Mouse (Mus musculus) spleen, adult 2 months (tissue): ENCODE measurements around the gene Slfn14. TPM values are rescaled to one million over a fixed set of nuclear protein-coding genes. Genes with fewer than 3 reads are reported as not detected.
A peak's percentile ranks its signal among the peaks of the same experiment; 100 is the strongest.
"Not testable (repeated sequence)": the region's sequence is repeated elsewhere in the genome, so short reads cannot be mapped to it uniquely, and the experiment has no call there.

Source experiments
- DNase-seq, 2 experiments: peaks; one replicate each; pipeline versions ENCODE4 v3.0.0 to v3.0.0-alpha.2; 2012 to 2021; ENCODE audit warnings: low spot score in 2 of 2, low read depth in 1 of 2
- H3K27ac ChIP-seq: fragments of 200-500 bp; 2 replicates; pipeline ENCODE4 v1.5.1; 2012; ENCODE audit warnings: low read length, inconsistent platforms; ENCODE audit not compliant: insufficient read depth
- H3K27me3 ChIP-seq: fragments of 200-500 bp; 2 replicates; pipeline ENCODE4 v1.6.1; 2012; ENCODE audit warnings: mild to moderate bottlenecking, moderate library complexity, low read length, inconsistent platforms; ENCODE audit not compliant: control insufficient read depth, insufficient read depth
- H3K36me3 ChIP-seq: fragments of 200-500 bp; 2 replicates; pipeline ENCODE4 v1.6.1; 2012; ENCODE audit warnings: mild to moderate bottlenecking, low read length, inconsistent platforms; ENCODE audit not compliant: control insufficient read depth, insufficient read depth
- H3K4me1 ChIP-seq: fragments of 200-500 bp; 2 replicates; pipeline ENCODE4 v1.6.1; 2011; ENCODE audit warnings: inconsistent platforms; ENCODE audit not compliant: control insufficient read depth, insufficient read depth, insufficient read length
- H3K4me3 ChIP-seq: fragments of 200-500 bp; 2 replicates; pipeline ENCODE4 v1.5.1; 2011; ENCODE audit warnings: mild to moderate bottlenecking, inconsistent platforms; ENCODE audit not compliant: insufficient read depth, insufficient read length; ENCODE audit errors: extremely low read depth
- CTCF ChIP-seq: fragments of 200-500 bp; IDR thresholded peaks from 2 replicates; pipeline ENCODE4 v1.5.1; 2011; ENCODE audit warnings: mild to moderate bottlenecking, inconsistent platforms; ENCODE audit not compliant: insufficient read depth, insufficient read length, insufficient replicate concordance; ENCODE audit errors: extremely low read depth
- POLR2A ChIP-seq: fragments of 200-500 bp; IDR thresholded peaks from 2 replicates; pipeline ENCODE4 v1.6.1; 2011; ENCODE audit warnings: low read depth, low read length, inconsistent platforms
- WGBS: fragments of 180-500 bp; shearing (Covaris S2); methylation state at CpG from one replicate; pipeline ENCODE4 v1.1.7; 2018; 5-methylcytosine and 5-hydroxymethylcytosine counted together
- polyA plus RNA-seq: library from polyadenylated mRNA; depleted of rRNA; stranded (reverse); fragments of >200 nt; gene quantifications from 2 replicates; pipeline ENCODE4 v1.2.3, GENCODE M21; 2012

The Slfn14 gene
- polyA plus RNA-seq, 1 experiment, result 6.3 TPM

DNA sequence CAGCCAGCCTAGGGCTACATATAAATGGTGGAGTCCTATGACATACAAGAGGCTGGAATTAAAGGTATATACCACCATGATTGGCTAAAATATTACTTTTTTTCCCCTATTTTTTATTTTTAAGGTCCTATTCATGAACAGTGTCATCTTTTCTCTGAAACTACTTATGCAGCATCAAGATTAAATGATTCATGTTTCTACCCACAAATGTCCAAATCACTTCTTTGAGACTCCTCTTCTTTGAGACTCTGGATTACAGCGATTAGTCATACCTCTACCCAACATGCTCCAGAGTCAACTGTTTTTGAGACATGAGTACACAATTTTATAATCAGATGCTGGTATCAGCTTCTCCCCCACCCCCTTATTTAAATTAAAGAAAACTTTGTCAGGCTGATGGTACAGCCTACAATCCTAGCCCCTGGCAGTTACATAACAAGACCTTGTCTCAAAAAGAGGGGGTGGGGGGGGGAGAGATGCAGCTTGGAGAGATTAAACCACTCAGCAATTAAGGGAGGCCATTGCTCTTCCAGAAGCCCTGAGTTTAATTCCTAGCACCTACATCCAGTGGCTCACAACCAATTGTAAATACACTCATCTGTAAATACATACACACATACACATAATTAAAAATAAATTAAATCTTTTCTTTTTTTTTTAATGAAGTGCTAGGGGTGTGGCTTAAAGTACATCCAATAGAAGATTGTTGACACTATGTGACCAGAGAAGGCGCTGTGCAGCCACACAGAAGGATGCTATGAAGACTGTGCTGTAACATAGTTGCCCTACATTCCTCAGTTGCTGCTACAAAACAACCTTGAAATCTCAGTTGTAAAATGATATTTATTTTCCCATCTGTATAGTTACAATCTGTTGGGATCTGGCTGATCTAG, 14.3 kb downstream of the Slfn14 start:
- Histone ChIP-seq H3K36me3 (no peaks in the 10 kb centered on the region), H3K27ac (no peak overlapping the region), H3K27me3 (no peaks in the 10 kb centered on the region), H3K4me1 (no peaks in the 10 kb centered on the region; the same call in 1 of the 2 replicates), H3K4me3 (no peak overlapping the region)
- TF ChIP-seq CTCF (0 out of 2 replicates have a peak, but pooled peaks have one; percentile 1), POLR2A (no peak)
- peak; percentile 44 to 49 for DNase-seq
- WGBS, result 18% methylated on average over 2 of the region's 2 CpGs

DNA sequence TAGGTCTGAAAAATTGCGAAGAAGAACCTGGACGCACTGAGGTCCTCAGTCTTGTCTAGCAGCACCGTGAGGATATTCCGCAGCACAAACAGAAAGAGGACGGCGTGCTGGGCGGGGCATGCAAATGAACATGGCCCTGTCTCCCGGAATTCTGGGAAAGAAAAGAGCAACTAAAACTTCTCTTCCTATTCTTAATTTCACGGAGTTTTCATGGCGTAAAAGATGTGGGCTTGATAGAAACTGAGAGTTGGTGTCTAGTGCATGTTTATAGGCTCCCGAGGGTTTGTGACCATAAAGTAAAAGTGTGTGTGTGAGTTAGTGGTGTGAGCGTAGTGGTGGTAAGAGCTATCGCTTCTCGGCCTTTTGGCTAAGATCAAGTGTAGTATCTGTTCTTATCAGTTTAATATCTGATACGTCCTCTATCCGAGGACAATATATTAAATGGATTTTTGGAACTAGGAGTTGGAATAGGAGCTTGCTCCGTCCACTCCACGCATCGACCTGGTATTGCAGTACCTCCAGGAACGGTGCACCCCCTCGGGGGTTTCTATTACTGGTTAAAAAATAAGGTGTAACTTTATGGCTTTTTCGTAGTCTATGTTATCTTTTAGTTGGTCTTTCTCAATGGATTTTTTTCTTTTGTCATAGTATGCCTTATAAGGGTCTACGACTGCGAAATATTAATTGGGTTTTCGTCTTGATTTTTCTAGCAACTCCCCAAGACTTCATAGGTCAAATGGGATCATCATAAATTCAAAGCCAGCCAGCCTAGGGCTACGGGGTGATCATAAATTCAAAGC, 15.2 kb downstream of the Slfn14 start:
- Histone ChIP-seq H3K36me3 (no peaks in the 10 kb centered on the region), H3K27me3 (no peaks in the 10 kb centered on the region), H3K4me3 (peak overlapping the region; percentile 70), H3K4me1 (no peaks in the 10 kb centered on the region; the same call in 1 of the 2 replicates), H3K27ac (peak overlapping the region; percentile 84)
- WGBS, result under 1% methylated on average over 26 of the region's 26 CpGs
- TF ChIP-seq POLR2A (peak; percentile 44), CTCF (no peak)
- peak; percentile 75 to 79 for DNase-seq

DNA sequence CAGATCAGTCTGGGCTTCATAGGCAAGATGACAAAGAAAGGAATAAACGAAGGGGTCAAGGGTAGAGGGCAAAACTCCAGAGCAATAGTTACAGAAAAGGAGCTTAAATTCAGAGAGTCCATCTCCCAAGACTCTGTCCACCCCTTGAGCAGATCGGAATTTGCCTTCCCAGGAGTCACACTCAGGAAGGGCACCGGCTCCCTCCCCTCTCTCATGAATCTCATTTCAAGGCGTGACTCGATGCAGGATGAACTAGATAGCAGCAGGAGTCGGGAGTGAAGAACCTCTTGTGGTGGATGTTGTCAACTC, 15.7 kb downstream of the Slfn14 start:
- no peak for TF ChIP-seq POLR2A
- TF ChIP-seq CTCF, result no peak
- WGBS, result 7% methylated on average over 6 of the region's 6 CpGs
- Histone ChIP-seq H3K36me3 (no peaks in the 10 kb centered on the region), H3K4me1 (no peaks in the 10 kb centered on the region; the same call in 1 of the 2 replicates), H3K4me3 (peak overlapping the region; percentile 70), H3K27ac (peak overlapping the region; percentile 84; the same call in 1 of the 2 replicates), H3K27me3 (no peaks in the 10 kb centered on the region)
- DNase-seq, result no peak

DNA sequence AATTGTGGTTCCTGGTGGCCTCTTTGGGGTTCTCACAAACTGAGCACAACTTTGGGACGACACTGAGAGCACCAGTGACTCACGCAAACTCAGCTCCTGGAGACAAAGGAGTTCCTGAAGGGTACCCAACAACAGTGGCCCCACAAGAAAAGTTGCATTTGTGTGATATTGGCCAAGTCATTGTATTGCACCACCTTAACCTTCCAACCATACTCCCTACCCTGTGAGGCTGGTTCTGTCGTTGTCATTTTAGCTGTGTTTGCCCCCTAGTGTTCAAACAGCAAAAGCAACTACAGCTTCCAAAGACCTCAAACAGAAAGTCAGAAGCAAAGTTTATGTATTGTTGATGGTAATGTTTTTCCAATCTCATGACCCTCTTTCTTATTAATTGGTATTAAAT, 23.4 kb downstream of the Slfn14 start:
- Histone ChIP-seq H3K36me3 (peaks cover 6% of the 10 kb centered on the region; the same call in 1 of the 2 replicates), H3K4me3 (no peak overlapping the region), H3K27me3 (no peaks in the 10 kb centered on the region), H3K4me1 (no peaks in the 10 kb centered on the region), H3K27ac (no peak overlapping the region)
- 63% methylated on average over 3 of the region's 3 CpGs for WGBS
- TF ChIP-seq POLR2A (no peak), CTCF (peak; percentile 15; the same call in 1 of the 2 replicates)
- DNase-seq, result peak in 1 of 2 experiments; percentile 19

DNA sequence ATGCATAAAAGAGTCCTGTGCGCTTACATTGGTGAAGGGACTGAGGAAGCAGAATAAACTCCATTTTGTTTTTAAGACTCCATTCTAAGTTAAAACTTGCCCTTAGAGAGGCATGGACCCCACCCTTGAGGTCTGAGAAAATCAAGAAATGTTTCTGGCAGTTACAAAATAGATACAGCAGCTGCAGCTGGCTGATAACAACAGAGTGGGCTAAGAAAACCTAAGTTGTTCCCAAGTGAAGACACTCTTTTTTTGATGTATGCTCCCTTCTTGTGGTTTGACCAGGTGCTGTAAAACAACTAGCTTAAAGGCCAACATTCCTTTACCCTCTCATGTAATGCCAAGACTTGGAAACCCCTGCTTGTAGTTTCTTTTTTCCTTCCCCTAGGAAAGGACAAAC, 23.9 kb downstream of the Slfn14 start:
- Histone ChIP-seq H3K4me1 (no peaks in the 10 kb centered on the region), H3K4me3 (no peak overlapping the region), H3K27me3 (no peaks in the 10 kb centered on the region), H3K36me3 (peaks cover 6% of the 10 kb centered on the region; the same call in 1 of the 2 replicates), H3K27ac (no peak overlapping the region)
- TF ChIP-seq CTCF (no peak), POLR2A (no peak)
- 95% methylated on average over 1 of the region's 1 CpGs for WGBS
- no peak for DNase-seq

DNA sequence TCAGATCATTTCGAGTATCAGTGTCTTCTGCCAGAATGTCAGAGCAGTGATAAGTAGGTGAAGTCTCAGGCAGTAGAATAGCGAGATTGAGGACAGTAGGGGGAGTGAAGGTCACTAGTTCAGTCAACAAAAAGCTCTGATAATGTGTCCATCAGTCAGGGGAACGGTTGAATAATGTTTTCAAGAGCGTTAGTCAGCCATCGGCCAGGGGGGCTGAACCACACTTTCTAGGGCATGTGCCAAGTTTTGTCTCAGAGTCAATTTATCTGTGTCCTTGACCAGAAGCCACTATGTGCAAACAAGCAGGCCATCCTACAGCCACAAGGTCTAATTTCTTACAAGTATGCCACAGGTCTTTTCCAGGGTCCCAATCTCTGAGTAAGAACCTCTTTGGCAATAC, 29.3 kb downstream of the Slfn14 start:
- not testable (repeated sequence) for DNase-seq, H3K36me3 ChIP-seq, H3K27ac ChIP-seq, H3K4me3 ChIP-seq, H3K27me3 ChIP-seq, H3K4me1 ChIP-seq
- 77% methylated on average over 5 of the region's 5 CpGs for WGBS

DNA sequence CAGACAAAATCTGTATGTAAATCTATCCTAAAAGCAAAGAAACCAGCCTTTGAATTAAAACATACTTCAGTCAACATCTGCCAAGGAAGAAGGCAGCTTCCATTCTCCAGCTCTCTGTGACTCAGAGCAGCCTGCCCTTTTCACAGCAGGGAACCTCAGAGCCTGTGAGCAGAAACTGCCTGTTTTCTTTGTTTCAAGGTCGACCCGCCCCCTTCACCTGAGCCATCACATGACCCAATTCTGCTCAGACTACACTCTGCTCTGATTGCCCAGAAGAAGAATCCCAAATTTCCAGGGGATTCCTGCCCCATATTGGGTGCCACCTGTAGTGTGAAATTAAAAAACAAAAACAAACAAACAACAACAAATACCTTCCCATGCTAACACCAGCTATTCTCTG, 46.7 kb downstream of the Slfn14 start:
- 71% methylated on average over 2 of the region's 2 CpGs for WGBS
- Histone ChIP-seq H3K36me3 (peaks cover 2% of the 10 kb centered on the region; the same call in 1 of the 2 replicates), H3K4me1 (no peaks in the 10 kb centered on the region), H3K4me3 (no peak overlapping the region), H3K27me3 (no peaks in the 10 kb centered on the region), H3K27ac (no peak overlapping the region)
- no peak for DNase-seq
- TF ChIP-seq POLR2A (no peak), CTCF (no peak)
